Mouse (Mus musculus) G1E (cell line): ENCODE measurements at regions not wholly inside any gene's neighbourhood (a gene's known extent, or its start where the extent isn't known, plus 50 kb on each side); places are given as distances from the start of the nearest gene placed in this dataset.

ENCODE experiments used
- CTCF ChIP-seq: IDR thresholded peaks from 2 replicates; pipeline ENCODE4 v1.5.1; 2012; ENCODE audit warnings: low read depth, low read length, inconsistent platforms, mixed read lengths
- GATA1 ChIP-seq: IDR thresholded peaks from 2 replicates; pipeline ENCODE4 v1.6.1; 2012; ENCODE audit warnings: borderline replicate concordance, low read length, inconsistent platforms, mixed read lengths
- TAL1 ChIP-seq: conservative IDR thresholded peaks from 2 replicates; pipeline ENCODE4 v1.6.1; 2012; ENCODE audit warnings: low read depth, low read length, inconsistent platforms, mixed read lengths

GRCm38 (mm10) chr7:115131259-115131969, 387.9 kb downstream of the Insc start:
- TF ChIP-seq GATA1 (no peak), CTCF (no peak), TAL1 (no peak)
